Mouse (Mus musculus): ENCODE measurements around the gene Dgcr2.

Dgcr2 gene

DNA sequence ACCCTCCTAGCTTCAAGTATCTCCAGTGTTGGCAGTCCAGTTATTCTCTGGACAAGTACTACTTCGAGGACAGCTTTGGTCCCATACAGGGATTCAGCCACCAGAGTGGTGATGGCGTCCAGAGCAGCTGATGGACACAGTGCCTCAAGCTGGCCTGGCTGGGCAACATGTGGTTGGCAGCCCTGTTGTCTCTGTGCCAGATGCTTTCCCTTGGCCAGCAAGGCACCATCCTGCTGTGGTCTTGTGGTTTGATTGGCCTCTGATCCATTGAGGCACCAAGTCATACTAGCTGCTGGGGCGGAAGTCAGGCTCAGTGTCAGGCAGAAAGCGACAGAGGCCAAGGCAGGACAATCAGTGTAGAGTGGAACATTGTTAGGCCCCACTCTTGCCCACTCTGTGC, 89.2 kb downstream of the Dgcr2 start:
- no peak for DNase-seq (ENCODE audit: low spot score in 2 of 2)

DNA sequence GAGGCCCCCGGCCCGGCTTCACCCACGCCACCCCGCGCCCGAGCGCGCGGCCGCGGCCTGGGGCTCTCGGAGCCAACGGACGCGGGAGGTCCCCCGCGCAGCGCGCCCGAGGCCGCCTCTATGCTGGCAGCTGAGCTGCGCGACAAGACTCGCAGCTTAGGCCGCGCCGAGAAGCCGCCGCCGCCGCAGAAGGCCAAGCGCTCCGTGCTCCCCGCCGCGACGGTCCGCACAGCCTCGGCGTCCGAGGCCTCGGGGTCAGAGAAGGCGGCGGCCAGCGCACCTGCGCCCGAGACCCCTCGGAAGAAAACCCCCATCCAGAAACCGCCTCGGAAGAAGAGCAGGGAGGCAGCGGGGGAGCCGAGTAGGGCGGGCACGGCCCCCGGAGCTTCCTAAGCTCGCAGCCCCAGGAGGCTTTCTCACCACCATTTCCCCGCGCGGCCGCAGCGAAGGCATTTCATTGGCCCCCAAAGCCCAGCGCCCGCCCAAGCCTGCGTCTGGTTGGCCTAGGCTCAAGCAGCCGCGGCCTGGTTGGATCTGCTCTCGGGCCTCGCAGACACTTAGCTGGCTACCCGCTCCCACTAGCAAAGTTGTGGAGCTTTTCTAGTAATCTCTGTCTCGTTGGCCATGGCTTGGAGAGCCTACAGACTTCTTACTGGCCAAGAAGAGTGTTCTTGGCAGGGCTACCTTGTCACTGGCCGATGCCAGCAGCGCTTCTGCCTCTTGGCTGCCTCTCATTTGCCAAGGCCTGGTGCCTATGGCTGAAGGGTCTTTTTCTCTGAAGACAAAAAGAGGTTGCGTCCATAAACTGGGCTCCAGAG, 91.0 kb downstream of the Dgcr2 start:
- peak; percentile 59 to 63 for DNase-seq (ENCODE audit: low spot score in 2 of 2)

DNA sequence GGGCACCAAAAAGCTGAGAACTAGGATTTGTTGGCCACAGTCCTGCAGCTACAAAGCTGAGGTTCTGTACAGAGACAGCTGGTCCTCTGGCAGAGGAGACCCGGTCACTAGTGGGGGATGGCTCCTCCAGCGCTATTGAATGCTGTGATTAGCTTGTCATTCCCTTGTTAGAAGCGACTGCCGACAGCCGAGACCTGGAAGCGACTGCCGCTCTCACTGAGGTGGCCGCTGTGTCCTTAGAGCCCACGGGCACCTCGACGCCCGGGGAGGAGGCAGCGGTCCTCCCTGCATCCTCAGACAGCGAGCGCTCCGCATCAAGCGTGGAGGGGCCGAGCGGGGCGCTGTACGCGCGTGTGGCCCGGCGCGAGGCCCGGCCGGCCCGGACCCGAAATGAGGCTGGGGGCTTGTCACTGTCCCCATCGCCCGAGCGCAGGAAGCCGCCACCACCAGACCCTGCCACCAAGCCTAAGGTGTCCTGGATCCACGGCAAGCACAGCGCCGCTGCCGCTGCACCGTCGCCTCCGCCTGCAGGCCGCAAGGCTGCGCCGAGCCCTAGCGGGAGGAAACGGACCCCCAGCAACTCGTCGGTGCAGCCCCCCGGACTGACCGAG, 91.7 kb downstream of the Dgcr2 start:
- DNase-seq (ENCODE audit: low spot score in 2 of 2) = no peak

DNA sequence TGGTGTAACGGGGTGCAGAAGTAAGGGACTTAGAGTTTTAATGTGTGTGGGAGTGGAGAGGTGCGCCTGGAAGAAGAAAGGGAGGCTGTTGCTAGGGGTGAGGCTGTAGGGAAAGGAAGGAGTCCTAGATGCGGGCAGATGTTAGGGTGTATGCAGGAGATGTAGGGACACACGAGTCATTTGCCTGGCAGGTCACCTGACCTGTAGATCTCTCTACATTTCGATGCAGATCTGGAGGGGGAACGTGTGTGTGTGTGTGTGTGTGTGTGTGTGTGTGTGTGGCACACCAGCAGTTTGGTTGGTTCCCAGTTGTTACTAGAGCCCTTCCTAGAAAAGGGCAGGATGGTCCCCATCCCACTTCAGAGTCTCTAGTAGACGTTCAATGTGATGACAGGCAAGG, 93.4 kb downstream of the Dgcr2 start:
- no peak for DNase-seq (ENCODE audit: low spot score in 2 of 2)

DNA sequence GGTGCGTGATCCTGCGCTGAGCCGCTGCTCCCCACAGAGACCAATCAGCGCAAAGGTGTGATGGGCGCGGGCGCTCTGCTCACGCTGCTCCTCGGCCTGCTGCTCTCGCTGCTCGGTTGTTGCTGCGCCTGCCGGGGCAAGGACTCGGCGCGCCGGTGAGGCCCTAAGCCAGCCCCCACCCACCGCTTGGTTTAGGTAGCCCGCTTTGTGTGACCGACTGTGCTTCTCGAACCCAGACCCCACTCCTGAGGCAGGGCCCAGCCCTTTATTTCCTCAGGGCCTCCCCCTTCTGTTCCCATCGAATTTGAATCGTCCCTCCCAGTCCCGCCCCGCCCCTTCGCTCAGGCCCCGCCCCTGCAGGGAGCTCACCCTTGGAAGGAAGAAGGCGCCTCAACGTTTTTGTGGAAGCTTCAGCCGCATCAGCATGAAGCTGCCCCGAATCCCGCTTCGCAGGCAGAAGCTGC, 93.9 kb downstream of the Dgcr2 start:
- peak in 1 of 2 experiments; percentile 39 for DNase-seq (ENCODE audit: low spot score in 2 of 2)

DNA sequence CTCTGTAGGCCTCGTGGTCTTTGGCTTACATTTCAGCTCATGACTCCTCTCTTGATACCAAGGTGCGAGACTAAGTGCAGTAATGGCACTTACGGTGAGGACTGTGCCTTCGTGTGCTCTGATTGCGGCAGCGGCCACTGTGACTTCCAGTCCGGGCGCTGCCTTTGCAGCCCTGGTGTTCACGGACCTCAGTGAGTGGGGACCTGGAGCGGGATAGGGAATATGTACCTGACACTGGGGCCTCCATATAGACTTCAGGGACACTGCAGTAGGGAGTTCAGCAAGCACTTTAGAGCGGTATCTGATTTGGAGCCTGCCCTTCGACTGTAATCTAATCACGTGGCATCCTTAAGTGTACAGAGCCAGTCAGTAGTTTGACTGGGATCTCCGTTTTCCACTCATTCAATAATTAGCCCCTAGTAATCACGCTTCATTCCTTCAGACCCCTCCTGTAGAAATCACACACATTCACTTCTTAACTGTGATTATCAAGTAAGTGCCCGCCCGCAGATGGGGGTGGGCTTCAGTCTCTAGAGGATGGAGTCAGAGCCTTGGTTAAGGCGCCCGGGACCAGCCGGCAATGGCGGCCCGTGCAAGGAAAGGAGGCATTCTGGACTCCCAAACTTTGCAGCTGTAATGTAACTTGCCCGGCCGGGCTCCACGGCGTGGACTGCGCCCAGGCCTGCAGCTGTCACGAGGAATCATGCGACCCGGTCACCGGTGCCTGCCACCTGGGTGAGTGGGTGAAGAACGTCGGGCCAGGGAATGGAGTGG, 94.5 kb downstream of the Dgcr2 start:
- no peak for DNase-seq (ENCODE audit: low spot score in 2 of 2)

DNA sequence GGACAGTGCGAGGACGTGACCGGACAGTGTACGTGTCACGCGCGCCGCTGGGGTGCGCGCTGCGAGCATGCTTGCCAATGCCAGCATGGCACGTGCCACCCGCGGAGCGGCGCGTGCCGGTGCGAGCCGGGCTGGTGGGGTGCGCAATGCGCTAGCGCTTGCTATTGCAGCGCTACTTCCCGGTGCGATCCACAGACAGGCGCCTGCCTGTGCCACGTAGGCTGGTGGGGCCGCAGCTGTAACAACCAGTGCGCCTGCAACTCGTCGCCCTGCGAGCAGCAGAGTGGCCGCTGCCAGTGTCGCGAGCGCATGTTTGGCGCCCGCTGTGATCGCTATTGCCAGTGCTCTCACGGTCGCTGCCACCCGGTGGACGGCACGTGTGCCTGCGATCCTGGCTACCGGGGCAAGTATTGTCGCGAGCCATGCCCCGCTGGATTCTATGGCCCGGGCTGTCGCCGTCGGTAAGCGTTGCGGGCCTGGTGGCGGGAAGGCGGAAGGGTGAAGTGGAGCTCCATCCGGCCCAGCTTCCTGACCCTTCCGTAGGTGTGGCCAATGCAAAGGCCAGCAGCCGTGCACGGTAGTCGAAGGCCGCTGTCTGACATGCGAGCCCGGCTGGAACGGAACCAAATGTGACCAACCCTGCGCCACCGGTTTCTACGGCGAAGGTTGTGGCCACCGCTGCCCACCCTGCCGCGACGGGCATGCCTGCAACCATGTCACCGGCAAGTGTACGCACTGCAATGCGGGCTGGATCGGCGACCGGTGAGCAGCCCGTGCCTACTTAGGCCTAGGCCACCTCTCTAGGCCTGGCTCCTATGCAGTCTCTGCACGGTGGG, 95.3 kb downstream of the Dgcr2 start:
- DNase-seq (ENCODE audit: low spot score in 2 of 2) = peak in 1 of 2 experiments; percentile 52

DNA sequence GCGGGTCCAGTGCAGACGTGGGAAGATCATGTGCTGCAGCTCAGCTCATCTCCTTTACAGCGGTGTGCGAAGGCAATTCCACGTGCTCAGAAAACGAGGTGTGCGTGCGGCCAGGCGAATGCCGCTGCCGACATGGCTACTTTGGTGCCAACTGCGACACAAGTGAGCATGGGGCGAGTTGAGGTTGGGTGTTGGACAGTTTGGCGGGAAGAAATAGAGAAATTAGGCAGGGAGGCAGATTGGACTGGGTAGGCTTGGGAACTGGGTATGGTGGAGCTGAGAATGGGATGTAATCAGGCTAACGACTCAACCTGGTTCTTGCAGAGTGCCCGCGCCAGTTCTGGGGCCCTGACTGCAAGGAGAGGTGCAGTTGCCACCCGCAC, 95.9 kb downstream of the Dgcr2 start:
- DNase-seq (ENCODE audit: low spot score in 2 of 2) = no peak

DNA sequence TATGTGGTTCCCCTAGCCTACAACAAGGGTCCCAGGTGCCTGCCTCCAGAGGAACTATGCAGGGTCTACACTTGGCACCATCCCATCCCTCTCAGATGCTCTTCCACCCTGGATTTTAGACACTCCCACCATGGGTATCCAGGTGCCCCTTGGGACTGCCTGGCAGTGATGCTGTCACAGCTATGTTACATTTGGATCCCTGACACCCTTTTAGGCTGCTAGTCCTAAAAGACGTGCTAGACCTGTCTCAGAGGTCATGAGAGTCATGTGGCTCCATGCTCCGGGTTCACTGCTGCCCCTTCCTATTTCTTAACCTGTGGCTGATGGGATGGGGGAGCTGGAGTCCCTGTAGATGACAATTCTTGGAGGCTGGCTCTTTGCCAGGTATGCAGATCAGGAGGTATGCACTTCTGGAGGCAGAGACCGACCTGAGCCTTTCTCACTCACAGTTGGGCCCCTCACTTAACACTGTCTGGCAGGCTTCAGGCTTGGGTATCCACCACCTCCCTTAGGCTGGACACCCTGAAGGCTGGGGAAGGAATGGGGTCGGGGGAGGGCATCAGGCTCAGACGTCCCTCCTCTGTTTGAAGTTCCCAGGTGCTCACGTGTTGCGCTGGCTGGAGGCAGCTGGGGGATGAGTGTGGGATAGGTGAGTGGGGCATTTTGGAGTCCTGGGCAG, 96.4 kb downstream of the Dgcr2 start:
- DNase-seq (ENCODE audit: low spot score in 2 of 2) = no peak

DNA sequence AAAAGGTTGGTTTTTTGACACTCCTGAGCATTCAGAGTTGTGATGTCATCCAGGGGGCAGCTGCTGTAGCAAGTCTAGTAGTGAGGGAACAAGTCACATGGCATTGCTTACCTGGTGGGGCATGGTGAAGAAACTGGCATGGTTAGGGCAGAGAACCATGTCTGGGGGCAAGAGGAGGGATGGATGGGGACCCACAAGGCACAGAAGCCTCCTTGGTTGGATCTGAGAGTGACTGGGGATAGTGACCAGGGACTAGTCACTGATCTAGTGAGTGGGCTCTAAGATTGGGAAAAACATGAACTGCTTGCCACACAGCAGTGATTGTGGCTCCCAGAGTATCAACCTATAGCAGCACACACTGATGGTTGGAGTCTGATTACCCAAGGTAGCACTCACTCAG, 98.8 kb downstream of the Dgcr2 start:
- DNase-seq (ENCODE audit: low spot score in 2 of 2) = no peak

DNA sequence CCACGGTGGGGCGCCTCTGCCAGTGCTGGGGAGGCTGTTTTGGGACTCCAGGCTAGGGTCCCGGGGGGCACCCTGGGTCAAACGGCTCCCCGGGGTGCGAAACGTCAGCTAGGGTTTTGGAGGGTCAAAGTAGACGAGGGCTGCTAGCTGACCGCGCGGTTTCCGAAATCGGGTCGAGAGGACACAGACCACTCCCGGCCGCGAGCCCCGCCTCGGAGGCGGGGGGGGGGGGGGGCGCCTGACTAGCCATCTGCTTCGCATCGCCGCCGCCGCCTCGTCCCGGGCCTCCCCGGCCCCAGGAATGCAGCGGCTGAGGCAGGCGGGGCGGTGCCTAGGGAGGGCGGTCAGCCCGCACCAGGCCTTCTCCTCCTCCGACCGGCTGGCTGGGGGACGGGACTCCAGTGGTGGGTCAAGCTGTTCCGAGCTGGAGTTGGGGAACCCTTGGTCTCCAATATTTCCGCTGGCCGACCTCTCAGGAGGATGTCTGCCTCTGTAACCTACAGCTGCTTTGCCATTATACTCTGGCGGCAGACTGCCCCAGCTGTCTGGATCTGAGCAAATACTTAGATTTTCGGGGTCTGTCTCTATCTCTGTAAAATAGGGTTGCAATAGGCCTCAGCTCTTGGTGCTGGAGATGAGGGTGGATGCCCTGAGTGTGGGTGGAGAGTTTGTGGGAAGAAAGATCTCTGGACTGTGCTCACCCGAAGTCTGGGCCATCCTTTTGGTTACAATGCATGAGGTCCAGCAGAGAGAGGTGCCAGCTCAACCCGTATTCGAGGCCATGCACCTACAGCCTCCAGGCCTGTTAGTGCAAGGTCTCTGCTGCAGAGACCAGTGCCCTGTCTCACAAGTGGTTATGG, 99.8 kb downstream of the Dgcr2 start:
- peak in 1 of 2 experiments; percentile 48 for DNase-seq (ENCODE audit: low spot score in 2 of 2)

DNA sequence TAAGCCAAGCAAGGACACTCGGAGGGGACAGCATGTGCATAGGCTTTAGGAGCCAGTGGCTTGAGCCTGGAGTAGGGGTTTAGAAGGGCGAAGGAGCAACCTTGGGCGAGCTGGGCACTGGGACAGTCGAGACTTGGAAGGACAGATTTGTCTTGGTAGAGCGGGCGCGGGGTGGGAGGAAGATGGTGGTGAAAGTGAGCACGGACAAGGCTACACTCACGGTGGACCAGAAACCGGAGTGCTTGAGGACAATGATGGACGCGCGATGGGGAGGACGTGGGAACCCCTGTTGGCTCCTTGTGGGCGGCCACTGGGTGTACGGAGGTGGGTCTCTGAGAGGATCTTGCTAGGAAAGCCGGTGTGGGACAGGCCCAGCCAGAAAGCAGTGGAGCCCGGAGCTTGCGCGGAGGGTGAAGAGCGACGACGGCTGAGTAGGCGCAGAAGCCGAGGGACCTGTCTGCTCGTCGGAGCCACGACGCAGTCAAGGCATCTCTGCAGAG, 100.5 kb downstream of the Dgcr2 start:
- peak in 1 of 2 experiments; percentile 33 for DNase-seq (ENCODE audit: low spot score in 2 of 2)

DNA sequence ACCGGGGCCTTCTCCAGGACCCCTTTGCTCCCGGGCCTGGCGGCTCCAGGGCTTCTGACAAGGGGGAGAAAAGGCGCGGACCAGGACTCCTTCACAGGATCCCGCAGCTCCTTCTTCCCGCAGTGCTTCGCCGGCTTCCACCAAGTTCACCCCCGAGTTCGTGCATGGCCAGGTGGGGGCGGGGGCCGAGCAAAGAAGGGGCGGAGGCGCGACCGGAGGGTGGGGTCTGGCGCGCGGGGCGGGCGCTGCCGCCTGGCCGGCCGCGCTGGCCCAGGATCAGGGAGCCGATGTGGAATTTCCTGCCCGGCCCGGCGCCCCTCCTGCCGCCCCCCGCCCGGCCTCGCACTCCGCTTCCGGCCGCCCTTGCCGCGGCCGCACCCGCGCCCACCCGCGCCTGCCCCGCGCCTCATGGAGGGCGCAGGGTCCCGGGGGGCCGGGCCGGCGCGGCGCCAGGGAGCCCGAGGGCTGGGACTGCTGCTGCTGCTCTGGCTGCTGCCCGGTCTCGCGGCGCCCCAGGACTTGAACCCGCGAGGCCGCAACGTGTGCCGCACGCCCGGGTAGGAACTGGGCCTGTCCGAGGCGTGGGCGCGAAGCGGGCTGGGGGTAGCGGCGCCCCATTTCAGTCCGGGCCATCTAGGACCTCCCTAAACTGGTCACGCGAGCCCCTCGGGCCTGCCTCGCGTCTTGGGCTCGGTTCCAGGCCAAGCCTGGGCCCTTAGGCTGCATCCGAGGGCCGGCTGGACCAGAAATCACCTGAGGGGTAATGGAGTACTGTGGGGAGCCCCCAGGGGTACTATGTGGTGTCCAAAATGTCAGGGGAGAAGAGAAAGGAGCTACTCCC, 101.2 kb downstream of the Dgcr2 start, which contains the start of gene Scarf2:
TSS of gene Scarf2 (plus strand) at position 312 of the 841 bp plus-strand sequence.
- peak in 1 of 2 experiments; percentile 29 for DNase-seq (ENCODE audit: low spot score in 2 of 2)

DNA sequence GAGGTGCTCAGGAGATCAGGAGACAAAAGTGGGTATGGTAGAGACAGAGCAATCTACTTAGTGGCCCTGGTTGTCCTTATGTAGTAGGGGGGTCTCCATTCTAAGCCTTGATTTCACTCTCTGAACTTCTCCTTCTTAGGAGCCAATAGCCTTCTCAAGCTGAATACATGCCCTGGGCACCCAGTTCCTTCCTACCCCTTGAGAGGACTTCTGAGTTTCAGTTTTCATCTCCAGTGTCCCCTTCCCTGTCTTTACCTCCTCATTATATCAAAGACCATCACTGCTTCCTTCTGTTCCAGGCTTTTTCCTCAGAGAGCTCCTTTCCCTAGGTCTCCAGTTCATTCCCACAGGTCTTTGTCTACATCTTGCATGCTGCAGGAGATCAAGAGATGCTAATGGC, 101.8 kb downstream of the Dgcr2 start:
- DNase-seq (ENCODE audit: low spot score in 2 of 2) = no peak

DNA sequence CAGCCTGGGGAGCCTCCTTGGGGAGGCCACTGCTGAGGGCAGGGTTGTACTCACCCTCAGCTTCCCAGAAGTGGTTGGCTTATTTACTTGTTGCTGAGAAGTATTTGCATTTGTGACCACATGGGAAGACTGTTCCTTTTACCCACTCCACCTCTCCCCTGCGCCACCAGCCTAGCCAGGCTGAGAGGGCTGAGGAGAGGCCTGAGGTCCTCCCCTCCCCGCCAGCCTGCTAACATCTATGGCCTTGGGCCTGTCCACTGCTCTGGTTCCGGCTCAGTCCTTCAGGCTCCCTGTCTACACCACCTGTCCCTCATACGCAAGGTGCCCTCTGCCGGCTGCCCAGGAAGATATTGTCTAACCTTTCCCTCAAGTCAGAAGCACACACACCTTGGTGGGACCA, 102.7 kb downstream of the Dgcr2 start:
- no peak for DNase-seq (ENCODE audit: low spot score in 2 of 2)

DNA sequence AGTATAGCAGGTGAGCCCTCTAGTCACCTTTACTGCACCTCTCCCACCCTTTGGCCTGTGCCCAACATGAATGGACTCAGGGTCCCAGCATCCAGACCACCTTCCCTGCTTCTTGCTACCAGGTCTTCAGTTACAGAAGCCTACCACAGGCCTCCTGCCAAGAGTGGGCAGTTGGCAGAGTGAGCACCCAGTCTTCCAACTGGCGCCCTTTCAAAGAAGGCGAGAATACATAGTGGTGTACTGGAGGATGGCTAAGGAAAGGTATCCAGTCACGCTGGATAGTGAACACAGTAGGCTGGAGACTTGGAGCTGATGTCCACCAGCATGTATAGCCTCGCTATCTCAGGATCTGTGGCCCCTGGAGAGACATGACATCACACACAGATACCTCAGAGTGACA, 104.3 kb downstream of the Dgcr2 start:
- DNase-seq (ENCODE audit: low spot score in 2 of 2) = no peak

DNA sequence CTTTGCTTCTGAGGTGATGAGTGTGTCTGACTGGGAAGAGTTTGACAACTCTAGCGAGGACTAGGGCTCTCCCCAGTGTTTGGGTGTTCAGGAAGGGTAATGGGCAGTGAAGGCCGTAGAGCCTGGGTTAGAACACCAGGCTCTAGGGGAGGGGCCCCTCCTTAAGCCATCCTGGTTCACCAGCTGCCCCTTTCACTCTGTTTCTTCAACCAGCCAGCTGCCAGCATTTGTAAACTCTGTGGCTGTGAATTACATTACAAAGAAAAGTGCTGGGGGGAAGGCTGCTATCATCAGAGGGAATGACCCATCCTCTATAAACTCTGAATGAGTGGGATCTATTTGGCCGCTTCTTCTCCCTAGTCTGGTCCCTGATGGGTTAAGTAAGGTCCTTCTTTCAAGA, 105.6 kb downstream of the Dgcr2 start:
- DNase-seq (ENCODE audit: low spot score in 2 of 2) = no peak

Data from urinary bladder, adult 18-20 months (tissue).